Mouse (Mus musculus): Measurements from ENCODE around the gene Gm5129.

DNA sequence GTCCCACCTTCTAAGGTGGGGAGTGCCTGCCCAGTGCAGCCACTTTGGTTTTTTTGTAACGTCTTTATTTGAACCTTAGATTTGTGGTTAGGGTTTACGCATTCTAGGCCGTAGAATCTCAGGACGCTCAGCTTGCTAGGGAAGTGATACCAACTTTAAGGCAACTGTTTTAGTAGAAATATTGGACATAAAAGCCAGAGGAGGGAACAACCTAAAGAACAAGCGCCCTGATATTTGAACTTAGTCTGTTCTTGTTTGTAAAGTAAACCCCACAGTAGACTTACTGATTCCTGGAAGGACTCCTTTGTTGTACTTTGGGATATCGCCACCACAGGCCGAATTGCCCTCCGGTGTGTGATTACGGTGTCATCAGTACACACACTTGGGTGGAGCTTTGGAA, 1.2 kb upstream of the Gm5129 start:
- TF ChIP-seq CTCF (IDR thresholded peaks at IDR 0.05; ENCODE audit: control insufficient read depth, insufficient read depth, insufficient read length) (no peak), MAX (IDR thresholded peaks at IDR 0.05) (no peak), MYOD1 (IDR thresholded peaks at IDR 0.05; ENCODE audit: control insufficient read depth, insufficient read length, low read depth) (no peak)

All from C2C12 (cell line).